Mouse (Mus musculus): ENCODE data around the gene Fgfr2.

Gene Fgfr2

GRCm38 (mm10) chr7:132181042-132181441 is 942.1 kb downstream of the Fgfr2 start:
- DNase-seq, result no peak

DNA sequence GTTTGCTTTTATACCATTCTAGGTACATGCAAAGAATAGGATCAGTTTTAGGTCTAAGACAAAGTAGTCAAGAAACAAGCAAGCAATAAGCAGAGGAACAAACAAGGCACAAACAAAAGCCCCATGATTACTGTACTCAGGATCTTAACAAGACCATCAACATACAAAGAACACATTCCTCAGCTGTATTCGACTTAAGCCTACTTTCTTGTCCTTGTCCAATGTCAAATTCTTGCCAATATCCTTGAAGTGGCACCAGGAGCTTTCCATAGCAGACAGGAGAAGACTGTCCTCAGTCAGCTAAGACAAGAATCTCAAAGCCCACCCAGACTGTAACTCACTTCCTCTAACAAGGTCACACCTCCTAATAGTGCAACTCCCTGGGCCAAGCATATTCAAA is 944.1 kb downstream of the Fgfr2 start:
- no peak for DNase-seq

DNA sequence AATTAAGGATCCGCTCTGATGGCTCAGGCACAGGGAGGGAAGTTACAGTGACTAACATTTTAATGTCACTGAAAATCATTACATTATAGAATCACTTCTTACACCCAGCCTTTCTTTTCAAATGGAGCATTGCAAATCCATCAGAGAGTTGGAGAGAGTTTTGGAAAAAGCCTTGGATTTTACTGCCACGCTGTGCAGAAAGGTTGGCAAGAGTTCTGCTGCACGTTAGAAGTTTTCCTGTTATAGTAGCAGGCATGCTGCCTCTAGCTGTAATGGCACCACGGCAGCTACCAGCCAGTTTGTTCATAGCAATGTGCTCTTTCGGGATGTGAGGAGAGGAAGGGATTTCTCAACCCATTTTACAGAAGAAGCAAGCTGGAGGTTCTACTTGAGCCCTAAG is 948.4 kb downstream of the Fgfr2 start:
- no peak for DNase-seq

DNA sequence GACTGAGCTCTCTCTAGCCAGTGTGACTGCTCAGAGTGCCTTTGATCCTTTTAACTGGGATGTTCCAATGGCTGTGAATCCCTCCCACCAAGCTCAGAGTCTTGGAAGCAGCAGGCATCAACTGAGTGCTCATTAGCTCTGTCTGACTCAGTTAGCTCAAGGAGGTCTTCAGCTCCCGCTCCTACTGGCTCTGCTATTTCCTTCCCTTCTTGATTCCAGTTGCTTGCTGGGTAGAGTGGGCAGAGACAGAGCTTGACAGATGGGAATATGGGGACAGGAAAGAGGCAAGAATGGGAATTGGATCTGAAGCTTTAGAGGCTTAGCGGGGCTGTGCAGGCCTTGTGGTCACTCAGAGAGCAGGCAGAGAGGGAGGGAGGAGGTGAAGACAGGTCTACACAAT is 948.9 kb downstream of the Fgfr2 start:
- no peak for DNase-seq

DNA sequence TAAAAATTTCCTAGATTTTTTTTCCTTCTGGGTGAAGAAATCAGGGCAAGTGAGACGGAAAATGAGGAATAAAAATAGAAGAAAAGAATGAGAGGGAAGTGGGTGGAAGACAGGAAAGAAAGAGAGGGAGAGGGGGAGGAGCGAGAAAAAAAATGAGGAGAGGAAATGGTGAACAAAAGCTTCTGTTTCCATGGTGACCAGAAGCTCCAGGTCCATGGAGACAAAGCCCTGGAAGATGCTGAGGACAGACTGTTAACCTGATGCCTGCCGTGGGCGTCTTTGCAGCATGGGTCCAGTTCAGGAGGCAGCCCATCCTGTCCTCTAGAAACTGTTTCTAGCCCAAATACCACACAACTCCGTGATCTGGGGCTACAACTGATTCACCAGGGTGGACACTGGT is 950.9 kb downstream of the Fgfr2 start:
- no peak for DNase-seq

GRCm38 (mm10) chr7:132171716-132172115 is 951.4 kb downstream of the Fgfr2 start:
- no peak for DNase-seq

DNA sequence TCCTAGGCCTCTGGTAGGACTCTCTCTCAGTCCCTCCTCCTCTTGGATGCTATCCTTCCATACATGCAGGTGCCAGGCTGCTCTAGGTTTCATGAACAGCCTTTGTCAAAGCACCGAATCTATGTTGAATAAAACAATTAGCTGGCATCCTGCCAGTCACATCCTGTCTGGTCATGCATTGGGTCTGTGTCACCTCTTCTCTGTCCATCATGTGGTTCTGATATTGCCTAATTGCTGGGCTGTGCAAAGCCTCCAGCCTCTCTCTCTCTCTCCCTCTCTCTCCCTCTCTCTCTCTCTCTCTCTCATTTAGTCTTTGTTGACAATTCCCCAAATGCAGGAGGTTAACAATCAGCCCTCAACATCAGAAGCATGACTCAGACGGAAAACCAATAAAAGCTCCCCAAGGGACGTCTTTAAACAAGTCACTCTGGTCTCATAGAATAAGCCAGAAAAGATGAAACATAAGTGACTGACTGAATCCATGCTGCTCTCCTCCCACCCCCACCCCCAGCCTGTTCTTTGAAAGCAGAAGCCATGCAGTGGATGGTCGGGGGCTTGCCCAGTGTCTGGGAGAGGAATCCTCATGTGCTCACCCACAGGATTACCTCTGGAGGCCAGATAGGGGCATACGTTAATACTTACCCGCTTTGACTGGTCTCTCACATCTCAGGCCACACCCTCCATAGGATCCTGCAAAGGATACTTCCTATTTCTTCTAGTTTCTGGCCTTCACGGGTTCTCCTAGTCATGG is 953.6 kb downstream of the Fgfr2 start:
- DNase-seq, result no peak

- DNase-seq, result no peak
Measured at GRCm38 (mm10) chr7:132167239-132167638, 955.9 kb downstream of the Fgfr2 start.

DNA sequence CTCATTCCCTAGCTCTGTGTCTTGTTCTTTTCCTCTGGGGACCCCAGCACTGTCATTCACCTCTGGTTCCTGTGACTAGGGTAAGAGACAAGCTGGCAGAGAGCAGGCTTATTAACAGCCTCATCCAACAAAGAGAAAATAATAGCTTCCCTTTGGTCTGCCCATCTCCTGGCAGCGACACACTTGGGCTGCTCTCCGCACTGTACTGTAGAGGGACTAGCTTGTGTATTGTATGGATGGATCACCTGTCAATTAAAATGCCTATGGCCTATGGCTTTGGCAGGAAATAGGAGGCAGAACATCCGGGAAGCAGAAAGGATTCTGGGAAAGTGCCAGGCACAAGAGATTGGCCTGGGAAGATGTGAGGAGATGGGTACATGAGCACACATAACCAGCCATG is 960.9 kb downstream of the Fgfr2 start:
- DNase-seq, result no peak

DNA sequence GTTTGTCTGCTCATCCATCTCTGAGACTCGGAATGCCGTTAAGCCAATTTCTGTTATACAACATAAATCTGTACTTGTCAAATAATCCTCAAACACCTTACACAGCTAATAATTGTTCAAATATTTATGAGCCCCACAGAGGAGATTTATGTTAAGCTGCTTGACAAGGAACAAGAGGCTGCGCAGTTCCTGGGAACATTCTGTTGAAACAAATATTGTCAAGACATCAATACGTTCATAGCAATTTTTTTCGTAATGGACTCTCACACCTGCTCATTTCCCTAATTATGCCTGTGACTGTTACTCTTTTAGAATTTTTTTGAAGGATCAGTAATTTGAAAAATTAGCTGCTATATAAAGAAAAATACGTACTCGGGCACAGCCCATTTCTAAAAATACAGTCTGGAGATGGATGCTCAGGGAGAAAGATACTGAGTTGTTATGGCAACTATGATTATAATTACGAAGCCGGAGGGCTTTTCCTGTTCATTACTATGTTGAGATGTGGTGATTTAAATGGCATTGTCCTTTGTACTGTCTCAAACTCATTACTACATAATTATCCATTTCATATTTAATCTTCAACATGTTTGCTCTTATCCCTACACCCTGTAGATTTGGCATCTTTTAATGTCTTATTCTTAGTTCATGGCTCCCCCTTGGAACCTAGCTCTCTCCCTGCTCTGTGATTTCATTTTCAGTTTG is 964.7 kb downstream of the Fgfr2 start:
- DNase-seq, result no peak

GRCm38 (mm10) chr7:132154368-132154961 is 968.7 kb downstream of the Fgfr2 start, which contains the start of gene Cpxm2:
Cpxm2 (minus strand) TSS chr7:132154739.
- DNase-seq, result no peak

DNA sequence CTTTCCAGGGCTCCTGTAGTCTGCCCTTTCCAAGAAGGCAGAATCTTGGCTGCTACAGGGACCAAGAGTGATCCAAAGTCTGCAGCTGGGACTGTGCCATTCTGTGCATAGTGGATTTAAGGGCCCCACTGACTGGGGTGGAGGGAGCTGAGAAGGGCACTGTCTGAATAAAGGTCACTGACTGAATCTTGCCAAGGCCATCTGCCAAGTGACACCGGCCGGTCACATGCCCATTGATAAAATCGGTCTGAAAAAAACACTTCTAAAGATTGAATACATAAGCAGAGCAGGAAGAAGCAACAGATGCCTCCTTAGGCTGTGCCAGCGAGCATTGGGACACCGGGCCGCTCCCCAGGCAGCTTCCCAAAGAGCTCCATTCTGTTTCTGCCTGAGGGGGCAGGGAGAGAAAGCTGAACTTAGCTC is 969.4 kb downstream of the Fgfr2 start:
- DNase-seq, result no peak

GRCm38 (mm10) chr7:132145227-132145800 is 977.8 kb downstream of the Fgfr2 start:
- no peak for DNase-seq

DNA sequence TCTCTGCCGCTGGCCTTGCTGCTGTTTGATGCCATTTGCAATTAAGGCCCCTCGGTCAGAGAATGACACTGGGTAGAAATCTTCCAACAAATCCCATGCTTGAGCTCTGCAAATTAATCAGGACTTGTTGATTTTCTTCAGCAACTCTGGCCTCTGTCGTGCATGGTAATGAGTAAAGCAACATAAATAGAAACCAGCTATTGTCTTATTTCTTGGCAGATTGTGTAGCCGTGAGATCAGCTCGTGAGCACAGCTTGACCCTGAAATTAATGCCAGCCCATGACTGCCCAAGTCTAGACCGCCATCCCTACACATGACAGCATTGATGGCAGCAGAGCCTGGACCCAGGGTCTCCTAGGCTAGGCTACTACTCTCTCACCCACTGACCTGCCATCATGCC is 994.5 kb downstream of the Fgfr2 start:
- DNase-seq, result no peak

DNA sequence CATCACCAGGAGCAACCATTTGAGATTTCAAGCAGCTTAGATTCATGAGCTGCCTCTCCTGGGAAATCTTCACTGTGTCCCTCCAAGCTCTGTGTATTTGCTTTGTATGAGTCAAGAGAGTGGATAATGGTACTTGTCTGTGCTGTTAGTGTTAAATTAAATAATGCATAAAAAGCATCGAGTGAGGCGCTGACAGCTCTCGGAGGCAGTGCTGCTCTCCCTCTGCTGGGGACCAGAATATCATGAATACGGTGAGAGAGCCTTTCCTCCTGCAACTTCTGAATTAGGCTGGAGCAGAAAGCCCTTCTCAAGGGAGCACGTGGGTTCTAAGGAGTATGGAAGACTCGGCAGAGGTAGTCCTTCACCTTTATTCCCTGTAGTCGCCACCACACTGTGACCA is 998.2 kb downstream of the Fgfr2 start:
- DNase-seq, result no peak

GRCm38 (mm10) chr7:132123211-132123610 is 999.9 kb downstream of the Fgfr2 start:
- DNase-seq, result no peak

GRCm38 (mm10) chr7:132119817-132120216 is 1003.3 kb downstream of the Fgfr2 start:
- DNase-seq, result no peak

DNA sequence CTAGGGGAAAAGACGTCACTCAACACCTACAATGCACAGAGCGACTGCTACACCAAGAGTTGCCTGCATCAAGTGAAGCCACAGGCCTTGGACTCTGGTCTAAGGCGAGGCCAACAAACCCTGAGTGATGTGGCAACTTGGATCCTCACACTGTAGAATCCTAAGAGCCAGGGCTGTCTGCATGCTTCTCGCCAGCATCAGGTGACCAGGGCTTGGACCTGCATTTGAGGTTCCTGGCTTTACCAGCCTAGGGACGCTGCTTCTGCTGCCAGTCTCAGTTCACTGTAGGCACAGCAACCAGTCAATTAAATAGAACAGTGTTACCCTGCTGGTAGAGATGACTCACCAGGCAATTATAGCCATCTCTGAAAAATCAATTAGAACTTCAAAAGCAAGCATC is 1011.4 kb downstream of the Fgfr2 start:
- DNase-seq, result no peak

DNA sequence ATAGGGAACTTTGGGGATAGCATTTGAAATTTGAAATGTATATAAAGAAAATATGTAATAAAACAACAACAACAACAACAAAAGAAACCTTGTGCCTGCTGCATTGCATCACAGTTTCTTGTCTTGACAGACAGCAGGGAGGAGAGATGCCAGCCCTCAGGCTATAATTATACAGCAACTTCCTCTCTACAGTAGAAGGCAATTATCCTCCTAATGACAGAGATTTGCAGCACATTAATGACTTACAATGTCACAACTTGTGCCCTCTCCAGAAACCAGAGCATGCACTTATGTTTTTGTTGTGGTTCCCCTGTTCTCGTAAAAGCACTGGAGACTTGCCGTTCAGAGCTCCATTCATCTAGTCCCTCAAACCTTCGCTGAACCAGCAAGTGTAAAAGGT is 1012.8 kb downstream of the Fgfr2 start:
- no peak for DNase-seq

- DNase-seq, result no peak
Measured at GRCm38 (mm10) chr7:132106891-132107290, 1016.3 kb downstream of the Fgfr2 start.

- no peak for DNase-seq
Measured at GRCm38 (mm10) chr7:132105326-132105725, 1017.8 kb downstream of the Fgfr2 start.

DNA sequence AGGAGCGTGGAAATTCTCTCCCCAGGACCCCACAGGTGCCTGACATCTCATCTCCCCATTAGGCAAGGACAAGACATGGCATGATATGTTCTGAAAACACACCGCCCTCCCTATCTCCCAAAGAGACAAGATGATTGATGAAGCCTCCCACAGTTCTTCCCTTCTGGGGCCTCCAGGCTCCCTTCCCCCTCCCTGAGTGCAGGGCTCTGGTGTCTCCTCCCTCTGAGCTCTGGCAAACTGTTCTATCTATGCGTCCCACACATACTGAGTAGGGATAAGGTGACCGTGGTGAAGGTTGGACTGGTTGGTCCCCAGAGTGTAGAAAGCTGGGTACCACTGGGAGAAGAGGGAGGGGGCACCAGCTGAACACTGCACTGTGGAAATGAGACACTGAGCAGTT is 1024.7 kb downstream of the Fgfr2 start:
- peak; percentile 10 for DNase-seq

DNA sequence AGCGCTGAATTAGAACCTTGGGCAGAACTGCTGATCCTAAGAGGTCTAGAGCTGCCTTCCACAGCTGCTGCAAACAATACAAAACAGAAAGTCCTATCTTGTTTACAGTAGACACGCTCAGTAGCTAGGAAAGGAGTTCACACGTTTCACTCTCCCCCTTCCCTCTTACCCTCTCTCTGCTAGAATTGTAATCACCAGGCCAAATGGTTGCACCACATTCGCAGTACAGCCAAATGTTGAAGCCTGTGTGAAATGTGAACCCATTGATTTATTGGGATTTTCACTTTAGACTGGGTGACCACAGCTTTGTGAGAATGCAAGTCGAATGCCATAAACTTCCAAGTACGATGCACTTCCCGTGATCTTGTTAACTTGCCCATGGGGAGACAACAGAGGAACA is 1028.5 kb downstream of the Fgfr2 start:
- DNase-seq, result no peak

- no peak for DNase-seq
Measured at GRCm38 (mm10) chr7:132091551-132091950, 1031.6 kb downstream of the Fgfr2 start.
